In the genomic region with DNA sequence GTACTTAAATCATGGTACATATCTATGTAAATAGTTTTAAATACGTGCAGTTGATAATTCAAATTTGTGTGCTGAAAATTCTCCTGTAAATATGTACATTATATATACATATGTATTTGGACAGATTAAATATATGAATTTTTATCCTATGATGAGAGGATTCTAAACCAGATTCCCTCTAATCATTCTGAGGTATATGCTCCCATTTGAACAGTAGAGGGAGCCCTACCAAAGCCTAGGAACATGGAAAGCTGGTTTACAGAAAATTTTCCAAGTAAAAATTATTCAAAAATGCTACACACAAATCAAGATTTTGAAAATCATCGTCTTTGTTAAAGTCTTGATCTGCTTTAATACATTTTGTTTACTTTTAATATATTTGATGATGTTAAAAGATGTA, we compare ENCODE assay signal across 13 mouse cellular contexts.
A peak's percentile ranks its signal among the peaks of the same experiment; 100 is the strongest.
DNase-seq lines count a peak whose midpoint lies in the region; ATAC-seq and TF ChIP-seq lines count a peak whose summit lies in the region.
"Had no signal": no experiment of that assay in that cellular context is flagged by ENCODE, and none has a peak within 500 bp of the region (broad histone marks: within the 10 kb centered on the region; RNA-seq: fewer than 3 reads in every experiment).

No protein-coding gene starts in this region.

- peak; percentile 79 for TF ChIP-seq CTCF in intestine, postnatal 0 days (IDR thresholded peaks at IDR 0.05; ENCODE audit: low read depth)
- TF ChIP-seq CTCF in E14TG2a.4 (conservative IDR thresholded peaks at IDR 0.05; ENCODE audit: low read length) = peak; percentile 61

- no peaks in the 10 kb centered on the region for H3K9me3 ChIP-seq in intestine, postnatal 0 days (ENCODE audit: control insufficient read depth)
- H3K9me3 ChIP-seq in intestine, embryonic 15.5 days = no peaks in the 10 kb centered on the region
- H3K9me3 ChIP-seq in E14TG2a.4 (ENCODE audit: low read length) = no peaks in the 10 kb centered on the region
- H3K9me3 ChIP-seq: heart, embryonic 10.5 days; neural tube, embryonic 13.5 days had no signal

- 12% methylated on average over 2 of the region's 2 CpGs for WGBS in intestine, postnatal 0 days
- 20% methylated on average over 2 of the region's 2 CpGs for WGBS in intestine, embryonic 15.5 days

- no peak overlapping the region for H3K4me2 ChIP-seq in intestine, postnatal 0 days (replicated peaks; ENCODE audit: low read depth)
- H3K4me2 ChIP-seq in intestine, embryonic 15.5 days (replicated peaks) = no peak overlapping the region
- H3K4me2 ChIP-seq: neural tube, embryonic 13.5 days had no signal

- H3K27me3 ChIP-seq in intestine, postnatal 0 days (replicated peaks; ENCODE audit: control insufficient read depth, insufficient read depth, low read length) = no peaks in the 10 kb centered on the region
- H3K27me3 ChIP-seq in intestine, embryonic 15.5 days (replicated peaks) = no peaks in the 10 kb centered on the region
- no peaks in the 10 kb centered on the region for H3K27me3 ChIP-seq in E14TG2a.4 (ENCODE audit: insufficient read depth, low read length)
- H3K27me3 ChIP-seq: neural tube, embryonic 13.5 days had no signal

- no peak overlapping the region for H3K27ac ChIP-seq in intestine, postnatal 0 days (ENCODE audit: low read depth, low read length)
- no peak overlapping the region for H3K27ac ChIP-seq in intestine, embryonic 15.5 days
- H3K27ac ChIP-seq: heart, embryonic 10.5 days; macrophage; neural tube, embryonic 13.5 days had no signal

- ATAC-seq in intestine, postnatal 0 days = no peak
- ATAC-seq in intestine, embryonic 15.5 days = no peak
- ATAC-seq in erythroblast, adult 5-6 weeks (replicated peaks; ENCODE audit: low FRiP score, poor library complexity, severe bottlenecking) = no peak

- H3K4me1 ChIP-seq in intestine, postnatal 0 days (replicated peaks; ENCODE audit: control insufficient read depth, insufficient read depth, low read length) = no peaks in the 10 kb centered on the region
- no peaks in the 10 kb centered on the region for H3K4me1 ChIP-seq in intestine, embryonic 15.5 days (replicated peaks)
- no peaks in the 10 kb centered on the region for H3K4me1 ChIP-seq in E14TG2a.4 (replicated peaks; ENCODE audit: low read depth, low read length)
- H3K4me1 ChIP-seq: heart, embryonic 10.5 days; neural tube, embryonic 13.5 days had no signal

- H3K4me3 ChIP-seq in intestine, postnatal 0 days (ENCODE audit: low read depth, low read length) = no peak overlapping the region
- no peak overlapping the region for H3K4me3 ChIP-seq in intestine, embryonic 15.5 days (replicated peaks)
- no peak overlapping the region for H3K4me3 ChIP-seq in E14TG2a.4 (replicated peaks; ENCODE audit: low read length)
- H3K4me3 ChIP-seq: heart, embryonic 10.5 days; neural tube, embryonic 13.5 days had no signal

- peak; percentile 36 for DNase-seq in 3T3-L1 (ENCODE audit: low read depth, low spot score)
- peak; percentile 61 for DNase-seq in embryo, embryonic 10.5 days (ENCODE audit: low spot score)
- no peak for DNase-seq in thymus, postnatal 25 days
- no peak for DNase-seq in urinary bladder, postnatal 36 days (ENCODE audit: low spot score in 2 of 2)
- DNase-seq: cerebellum, adult 11 months; kidney, adult 18-20 months had no signal

- no peak overlapping the region for H3K9ac ChIP-seq in intestine, postnatal 0 days (ENCODE audit: low read depth, low read length)
- no peak overlapping the region for H3K9ac ChIP-seq in intestine, embryonic 15.5 days
- H3K9ac ChIP-seq: neural tube, embryonic 13.5 days had no signal

- no peaks in the 10 kb centered on the region for H3K36me3 ChIP-seq in intestine, postnatal 0 days (ENCODE audit: control insufficient read depth, insufficient read depth)
- H3K36me3 ChIP-seq in intestine, embryonic 15.5 days = no peaks in the 10 kb centered on the region
- H3K36me3 ChIP-seq in E14TG2a.4 (ENCODE audit: insufficient read depth, low read length) = no peaks in the 10 kb centered on the region
- H3K36me3 ChIP-seq: heart, embryonic 10.5 days; neural tube, embryonic 13.5 days had no signal

Comparison
In these comparisons a context has a peak if more than half of its experiments do, and no peak if none do; other contexts are left out.
1. DNase-seq: peak in 3T3-L1 (single experiment) and embryo, embryonic 10.5 days (single experiment); none in thymus, postnatal 25 days (single experiment) and urinary bladder, postnatal 36 days (0 of 2).